ENCODE assay signal across 27 mouse cellular contexts in the genomic region with DNA sequence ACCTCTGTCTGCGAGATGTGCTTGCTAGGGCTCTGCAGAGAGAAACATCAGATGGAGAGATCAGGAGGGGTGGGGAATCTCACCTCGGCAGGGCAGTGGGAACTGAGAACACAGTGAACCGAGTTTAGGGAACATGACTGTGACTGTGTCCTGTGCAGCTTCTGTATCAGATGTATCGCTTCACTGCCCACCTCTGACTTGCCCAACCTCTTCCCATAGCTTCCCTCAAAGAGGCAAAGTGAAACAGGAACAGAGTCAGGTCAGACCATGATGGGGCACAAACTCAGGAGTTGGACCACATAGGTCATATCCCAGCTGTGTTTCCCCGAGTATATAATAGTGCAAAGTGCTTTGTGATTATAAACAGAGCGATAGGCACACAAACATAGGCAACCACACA. TPM values are rescaled to one million over a fixed set of nuclear protein-coding genes. Genes with fewer than 3 reads are reported as not detected.
DNase-seq lines count a peak whose midpoint lies in the region; ATAC-seq and TF ChIP-seq lines count a peak whose summit lies in the region.
"Had no signal": no experiment of that assay in that cellular context is flagged by ENCODE, and none has a peak within 500 bp of the region (broad histone marks: within the 10 kb centered on the region; RNA-seq: fewer than 3 reads in every experiment).

No protein-coding gene starts in this region.

- intact Hi-C loops in left cerebral cortex, postnatal 36 days (cut with DNase I): no loop called here

- TF ChIP-seq CTCF in midbrain, postnatal 0 days (IDR thresholded peaks at IDR 0.05): no peak

- ATAC-seq in common myeloid progenitor, adult 5-6 weeks (replicated peaks; ENCODE audit: low read depth, poor library complexity, severe bottlenecking): 0 out of 2 replicates have a peak, but pooled peaks have one; percentile 8
- ATAC-seq in megakaryocyte, adult 5-6 weeks (ENCODE audit: poor library complexity, severe bottlenecking): peak; percentile 51
- peak; percentile 49 for ATAC-seq in megakaryocyte progenitor cell, adult 5-6 weeks (replicated peaks; ENCODE audit: poor library complexity)
- no peak for ATAC-seq in midbrain, postnatal 0 days (ENCODE audit: low FRiP score)
- ATAC-seq: activated CD4-positive, CD25-positive, alpha-beta regulatory T cell, adult 4 months; forebrain, embryonic 13.5 days; forebrain, embryonic 15.5 days; forebrain, postnatal 0 days; Patski had no signal

- peak; percentile 56 for DNase-seq in A20 (ENCODE audit: low read depth, low spot score)
- DNase-seq in adrenal gland, postnatal 4 days (ENCODE audit: low spot score in 2 of 2): no peak
- no peak for DNase-seq in left cerebral cortex, postnatal 36 days (ENCODE audit: low spot score in 2 of 2)
- no peak for DNase-seq in midbrain, postnatal 0 days (ENCODE audit: low spot score)
- DNase-seq: adrenal gland, adult 8-10 months; adrenal gland, postnatal 14 days; cerebellum, adult 11-12 months; cerebellum, adult 2 months; cerebellum, adult 9-10 months; cerebellum, postnatal 10 days; cerebellum, postnatal 36 days; forebrain, postnatal 0 days had no signal

- H3K27ac ChIP-seq in midbrain, postnatal 0 days (ENCODE audit: low read depth, low read length): no peak overlapping the region
- H3K27ac ChIP-seq: embryonic facial prominence, embryonic 10.5 days; embryonic facial prominence, embryonic 12.5 days; forebrain, embryonic 13.5 days; forebrain, embryonic 15.5 days had no signal

- no peaks in the 10 kb centered on the region for H3K27me3 ChIP-seq in midbrain, postnatal 0 days (ENCODE audit: insufficient read depth, low read length)
- H3K27me3 ChIP-seq: embryonic facial prominence, embryonic 12.5 days; forebrain, embryonic 15.5 days had no signal

- no peak overlapping the region for H3K4me2 ChIP-seq in midbrain, postnatal 0 days (ENCODE audit: low read depth, low read length, poor library complexity, severe bottlenecking)
- H3K4me2 ChIP-seq: embryonic facial prominence, embryonic 12.5 days; forebrain, embryonic 13.5 days; forebrain, embryonic 15.5 days had no signal

- no peaks in the 10 kb centered on the region for H3K9me3 ChIP-seq in midbrain, postnatal 0 days (ENCODE audit: low read length)
- H3K9me3 ChIP-seq: embryonic facial prominence, embryonic 10.5 days; embryonic facial prominence, embryonic 12.5 days; forebrain, embryonic 13.5 days; forebrain, embryonic 15.5 days; G1E had no signal

- H3K36me3 ChIP-seq in midbrain, postnatal 0 days (ENCODE audit: insufficient read depth, low read length): peaks cover 4% of the 10 kb centered on the region; the same call in 1 of the 2 replicates
- H3K36me3 ChIP-seq: embryonic facial prominence, embryonic 10.5 days; embryonic facial prominence, embryonic 12.5 days; forebrain, embryonic 15.5 days had no signal

- no peaks in the 10 kb centered on the region for H3K4me1 ChIP-seq in midbrain, postnatal 0 days (ENCODE audit: insufficient read depth, low read length)
- H3K4me1 ChIP-seq: embryonic facial prominence, embryonic 12.5 days; forebrain, embryonic 13.5 days; forebrain, embryonic 15.5 days had no signal

- H3K4me3 ChIP-seq in midbrain, postnatal 0 days (ENCODE audit: low read depth, low read length): no peak overlapping the region
- H3K4me3 ChIP-seq: embryonic facial prominence, embryonic 10.5 days; embryonic facial prominence, embryonic 12.5 days; forebrain, embryonic 13.5 days; forebrain, embryonic 15.5 days had no signal

- 85% methylated on average over 6 of the region's 6 CpGs for WGBS in midbrain, postnatal 0 days

- H3K9ac ChIP-seq in midbrain, postnatal 0 days (replicated peaks; ENCODE audit: low read length, poor library complexity, severe bottlenecking): no peak overlapping the region
- H3K9ac ChIP-seq: embryonic facial prominence, embryonic 12.5 days; forebrain, embryonic 13.5 days; forebrain, embryonic 15.5 days; forebrain, postnatal 0 days had no signal

RNA-seq across cellular contexts. Expression of a gene that starts 36.8 kb away (rescaled TPM):
- total RNA-seq in common myeloid progenitor, adult 5-6 weeks (2017): not detected in 2 replicates
- total RNA-seq in megakaryocyte, adult 5-6 weeks (2015): not detected in 2 replicates
- total RNA-seq in megakaryocyte, adult 5-6 weeks (2017): not detected in 2 replicates
- not detected in 2 replicates for total RNA-seq in megakaryocyte progenitor cell, adult 5-6 weeks (2015)
- not detected in 2 replicates for total RNA-seq in megakaryocyte progenitor cell, adult 5-6 weeks (2017)
- total RNA-seq in adrenal gland, postnatal 4 days (2021): not detected
- not detected for total RNA-seq in left cerebral cortex, postnatal 36 days (2021)
- total RNA-seq in midbrain, postnatal 0 days (2014; rRNA removed): not detected in 2 replicates
- polyA plus RNA-seq in midbrain, postnatal 0 days (2015; fragmentation: Nextera tagmentation; extraction: Ambion mirVana): not detected in 2 replicates
- total RNA-seq: adrenal gland, adult 18-20 months; adrenal gland, adult 8-10 months; adrenal gland, postnatal 14 days; forebrain, postnatal 0 days; G1E had no signal
- polyA plus RNA-seq: activated CD4-positive, CD25-positive, alpha-beta regulatory T cell, adult 4 months; C2C12; cerebellum, adult 2 months; cortical plate, adult 2 months; embryonic facial prominence, embryonic 10.5 days; embryonic facial prominence, embryonic 12.5 days; embryonic facial prominence, embryonic 14.5 days; forebrain, embryonic 11.5 days; forebrain, embryonic 13.5 days; forebrain, embryonic 15.5 days; forebrain, postnatal 0 days; G1E; Patski had no signal

RNA-seq across cellular contexts. Expression of a gene that starts 47.9 kb away (rescaled TPM):
- not detected in 2 replicates for total RNA-seq in common myeloid progenitor, adult 5-6 weeks (2017)
- not detected in 2 replicates for total RNA-seq in megakaryocyte, adult 5-6 weeks (2015)
- total RNA-seq in megakaryocyte, adult 5-6 weeks (2017): not detected in 2 replicates
- not detected in 2 replicates for total RNA-seq in megakaryocyte progenitor cell, adult 5-6 weeks (2015)
- not detected in 2 replicates for total RNA-seq in megakaryocyte progenitor cell, adult 5-6 weeks (2017)
- not detected for total RNA-seq in adrenal gland, postnatal 4 days (2021)
- not detected for total RNA-seq in left cerebral cortex, postnatal 36 days (2021)
- not detected in 2 replicates for total RNA-seq in midbrain, postnatal 0 days (2014; rRNA removed)
- polyA plus RNA-seq in midbrain, postnatal 0 days (2015; fragmentation: Nextera tagmentation; extraction: Ambion mirVana): not detected in 2 replicates
- total RNA-seq: adrenal gland, adult 18-20 months; adrenal gland, adult 8-10 months; adrenal gland, postnatal 14 days; forebrain, postnatal 0 days; G1E had no signal
- polyA plus RNA-seq: activated CD4-positive, CD25-positive, alpha-beta regulatory T cell, adult 4 months; C2C12; cerebellum, adult 2 months; cortical plate, adult 2 months; embryonic facial prominence, embryonic 10.5 days; embryonic facial prominence, embryonic 12.5 days; embryonic facial prominence, embryonic 14.5 days; forebrain, embryonic 11.5 days; forebrain, embryonic 13.5 days; forebrain, embryonic 15.5 days; forebrain, postnatal 0 days; G1E; Patski had no signal

RNA-seq across cellular contexts. Expression of a gene that starts 53.7 kb away (rescaled TPM):
- total RNA-seq in common myeloid progenitor, adult 5-6 weeks (2017): 6.8 and 10.3 TPM in 2 replicates
- total RNA-seq in megakaryocyte, adult 5-6 weeks (2015): 0.47 and 0.62 TPM in 2 replicates
- total RNA-seq in megakaryocyte, adult 5-6 weeks (2017): 0.29 and 0.69 TPM in 2 replicates
- total RNA-seq in megakaryocyte progenitor cell, adult 5-6 weeks (2015): 3.6 and 5.1 TPM in 2 replicates
- total RNA-seq in megakaryocyte progenitor cell, adult 5-6 weeks (2017): 2.1 and 3.9 TPM in 2 replicates
- total RNA-seq in adrenal gland, postnatal 4 days (2021): 1 to 10 TPM; 2.7 to 4.5 TPM
- 1 to 10 TPM; 1.7 to 1.9 TPM for total RNA-seq in left cerebral cortex, postnatal 36 days (2021)
- 3.3 and 5.4 TPM in 2 replicates for total RNA-seq in midbrain, postnatal 0 days (2014; rRNA removed)
- 1.6 TPM in 2 replicates for polyA plus RNA-seq in midbrain, postnatal 0 days (2015; fragmentation: Nextera tagmentation; extraction: Ambion mirVana)
- polyA plus RNA-seq: activated CD4-positive, CD25-positive, alpha-beta regulatory T cell, adult 4 months had no signal

RNA-seq across cellular contexts. Expression of a gene that starts 54.1 kb away (rescaled TPM):
- 10.0 and 14.1 TPM in 2 replicates for total RNA-seq in common myeloid progenitor, adult 5-6 weeks (2017)
- 8.6 and 8.9 TPM in 2 replicates for total RNA-seq in megakaryocyte, adult 5-6 weeks (2015)
- total RNA-seq in megakaryocyte, adult 5-6 weeks (2017): 10.9 and 12.5 TPM in 2 replicates
- total RNA-seq in megakaryocyte progenitor cell, adult 5-6 weeks (2015): 11.2 and 11.8 TPM in 2 replicates
- total RNA-seq in megakaryocyte progenitor cell, adult 5-6 weeks (2017): 11.4 and 15.4 TPM in 2 replicates
- 10 to 100 TPM; 37.6 to 42.0 TPM for total RNA-seq in adrenal gland, postnatal 4 days (2021)
- 10 to 100 TPM; 30.7 to 35.7 TPM for total RNA-seq in left cerebral cortex, postnatal 36 days (2021)
- total RNA-seq in midbrain, postnatal 0 days (2014; rRNA removed): 39.1 and 44.6 TPM in 2 replicates
- polyA plus RNA-seq in midbrain, postnatal 0 days (2015; fragmentation: Nextera tagmentation; extraction: Ambion mirVana): 38.8 and 40.7 TPM in 2 replicates

RNA-seq across cellular contexts. Expression of a gene that starts 59.9 kb away (rescaled TPM):
- total RNA-seq in common myeloid progenitor, adult 5-6 weeks (2017): not detected in 2 replicates
- total RNA-seq in megakaryocyte, adult 5-6 weeks (2015): not detected in 2 replicates
- total RNA-seq in megakaryocyte, adult 5-6 weeks (2017): not detected in 2 replicates
- not detected in 2 replicates for total RNA-seq in megakaryocyte progenitor cell, adult 5-6 weeks (2015)
- total RNA-seq in megakaryocyte progenitor cell, adult 5-6 weeks (2017): not detected in 2 replicates
- not detected for total RNA-seq in adrenal gland, postnatal 4 days (2021)
- not detected for total RNA-seq in left cerebral cortex, postnatal 36 days (2021)
- not detected in 2 replicates for total RNA-seq in midbrain, postnatal 0 days (2014; rRNA removed)
- polyA plus RNA-seq in midbrain, postnatal 0 days (2015; fragmentation: Nextera tagmentation; extraction: Ambion mirVana): not detected in 2 replicates
- total RNA-seq: adrenal gland, adult 18-20 months; adrenal gland, adult 8-10 months; adrenal gland, postnatal 14 days; forebrain, postnatal 0 days; G1E had no signal
- polyA plus RNA-seq: activated CD4-positive, CD25-positive, alpha-beta regulatory T cell, adult 4 months; C2C12; cerebellum, adult 2 months; cortical plate, adult 2 months; embryonic facial prominence, embryonic 10.5 days; embryonic facial prominence, embryonic 12.5 days; embryonic facial prominence, embryonic 14.5 days; forebrain, embryonic 11.5 days; forebrain, embryonic 13.5 days; forebrain, embryonic 15.5 days; forebrain, postnatal 0 days; G1E; Patski had no signal
